Mouse (Mus musculus) ES-Bruce4 (cell line): ENCODE measurements around the gene Gm49325.

ENCODE experiments used
- CTCF ChIP-seq: IDR thresholded peaks from one replicate; pipeline ENCODE4 v1.8.1; 2011; ENCODE audit warnings: low read depth, low read length
- POLR2A ChIP-seq: IDR thresholded peaks from one replicate; pipeline ENCODE4 v1.8.1; 2011; ENCODE audit warnings: low read length; ENCODE audit not compliant: insufficient read depth

- TF ChIP-seq CTCF (no peak), POLR2A (no peak)
Observed at GRCm38 (mm10) chr10:77560830-77561229, 45.2 kb upstream of the Gm49325 start.
